Comparison of ENCODE assay signal across 19 mouse cellular contexts in genomic region chr1:42388740-42389139, GRCm38 (mm10).
"Had no signal": no experiment of that assay in that cellular context is flagged by ENCODE, and none has a peak within 500 bp of the region (broad histone marks: within the 10 kb centered on the region; RNA-seq: fewer than 3 reads in every experiment).

No protein-coding gene starts in this region.

- H3K4me1 ChIP-seq: limb, embryonic 15.5 days had no signal

- H3K27ac ChIP-seq: kidney, embryonic 15.5 days; limb, embryonic 12.5 days; limb, embryonic 15.5 days; liver, embryonic 14.5 days; macrophage; midbrain, embryonic 12.5 days; midbrain, embryonic 15.5 days; neural tube, embryonic 12.5 days; neural tube, embryonic 15.5 days had no signal

- H3K4me3 ChIP-seq: kidney, embryonic 15.5 days; limb, embryonic 12.5 days; limb, embryonic 15.5 days; midbrain, embryonic 12.5 days; midbrain, embryonic 15.5 days; neural tube, embryonic 12.5 days; neural tube, embryonic 15.5 days had no signal

- H3K36me3 ChIP-seq: kidney, embryonic 15.5 days; limb, embryonic 12.5 days; limb, embryonic 15.5 days; midbrain, embryonic 12.5 days; midbrain, embryonic 15.5 days; neural tube, embryonic 12.5 days; neural tube, embryonic 15.5 days had no signal

- DNase-seq: kidney, postnatal 10 days; kidney, postnatal 36 days; left cerebral cortex, postnatal 4 days; liver, postnatal 0 days; lung, embryonic 14.5 days; right cerebral cortex, postnatal 25 days; thymus, adult 18-20 months; thymus, postnatal 36 days had no signal

- H3K4me2 ChIP-seq: limb, embryonic 12.5 days; limb, embryonic 15.5 days; liver, embryonic 11.5 days; lung, embryonic 14.5 days; midbrain, embryonic 12.5 days; neural tube, embryonic 12.5 days had no signal

- ATAC-seq: liver, postnatal 0 days; lung, postnatal 0 days had no signal

- H3K27me3 ChIP-seq: kidney, embryonic 15.5 days; limb, embryonic 12.5 days; limb, embryonic 15.5 days; midbrain, embryonic 12.5 days; midbrain, embryonic 15.5 days; neural tube, embryonic 12.5 days; neural tube, embryonic 15.5 days had no signal

- H3K9me3 ChIP-seq: kidney, embryonic 15.5 days; limb, embryonic 12.5 days; limb, embryonic 15.5 days; midbrain, embryonic 12.5 days; midbrain, embryonic 15.5 days; neural tube, embryonic 12.5 days; neural tube, embryonic 15.5 days had no signal

- H3K9ac ChIP-seq: kidney, embryonic 15.5 days; limb, embryonic 12.5 days; limb, embryonic 15.5 days; liver, embryonic 14.5 days; liver, postnatal 0 days; lung, embryonic 14.5 days; midbrain, embryonic 12.5 days; midbrain, embryonic 15.5 days; neural tube, embryonic 12.5 days; neural tube, embryonic 15.5 days had no signal
